Mouse (Mus musculus): ENCODE data around the gene Foxn3.

- no peak for TF ChIP-seq TCF3 (IDR thresholded peaks at IDR 0.05; ENCODE audit: insufficient read length, low read depth)
- TF ChIP-seq POLR2A (IDR thresholded peaks at IDR 0.05; ENCODE audit: insufficient read length, low read depth), result no peak
- no peak for TF ChIP-seq E2F4 (IDR thresholded peaks at IDR 0.05; ENCODE audit: insufficient read depth)
- TF ChIP-seq TCF12 (IDR thresholded peaks at IDR 0.05; ENCODE audit: insufficient read depth, poor library complexity, severe bottlenecking), result no peak
- no peak for TF ChIP-seq CEBPB (IDR thresholded peaks at IDR 0.05; ENCODE audit: insufficient read depth, poor library complexity, severe bottlenecking)
- TF ChIP-seq MYOD1 (IDR thresholded peaks at IDR 0.05; ENCODE audit: control insufficient read depth in 1 of 3, insufficient read length in 2 of 3, low read depth in 2 of 3), result no peak
These were observed 45.3 kb downstream of the Foxn3 start for GRCm38 (mm10) chr12:99518126-99518525.

All from myocyte (in vitro differentiated cells).